Mouse (Mus musculus) lung, embryonic 15.5 days (tissue): ENCODE measurements at regions not wholly inside any gene's neighbourhood (a gene's known extent, or its start where the extent isn't known, plus 50 kb on each side); places are given as distances from the start of the nearest gene placed in this dataset. TPM values are rescaled to one million over a fixed set of nuclear protein-coding genes. Genes with fewer than 3 reads are reported as not detected.

Experiments used
- ATAC-seq: fragments of 200-750 bp; cut with Nextera tagmentation; 2 replicates; pipeline ENCODE4 v1.8.0; 2017; ENCODE audit warnings: moderate number of reproducible peaks, borderline replicate concordance; ENCODE audit not compliant: low FRiP score, low TSS enrichment; ENCODE audit errors: extremely low read depth
- H3K27ac ChIP-seq: fragments of 300-500 bp; sonication (generic); 2 replicates; pipeline ENCODE4 v1.5.1; 2015; ENCODE audit warnings: moderate library complexity, mild to moderate bottlenecking, inconsistent platforms
- H3K27me3 ChIP-seq: fragments of 300-500 bp; sonication (generic); 2 replicates; pipeline ENCODE4 v1.6.1; 2015; ENCODE audit warnings: inconsistent platforms
- H3K36me3 ChIP-seq: fragments of 300-500 bp; sonication (generic); 2 replicates; pipeline ENCODE4 v1.6.1; 2015; ENCODE audit warnings: inconsistent platforms
- H3K4me1 ChIP-seq: fragments of 300-500 bp; sonication (generic); 2 replicates; pipeline ENCODE4 v1.6.1; 2015; ENCODE audit warnings: inconsistent platforms
- H3K4me2 ChIP-seq: fragments of 300-500 bp; sonication (generic); 2 replicates; pipeline ENCODE4 v1.6.1; 2015; ENCODE audit warnings: inconsistent platforms, mild to moderate bottlenecking, moderate library complexity
- H3K4me3 ChIP-seq: fragments of 300-500 bp; sonication (generic); 2 replicates; pipeline ENCODE4 v1.5.1; 2015; ENCODE audit warnings: mild to moderate bottlenecking, inconsistent platforms
- H3K9ac ChIP-seq: fragments of 300-500 bp; sonication (generic); 2 replicates; pipeline ENCODE4 v1.6.1; 2015; ENCODE audit warnings: inconsistent platforms
- H3K9me3 ChIP-seq: fragments of 300-500 bp; sonication (generic); 2 replicates; pipeline ENCODE4 v1.6.1; 2016; ENCODE audit warnings: inconsistent platforms
- WGBS: fragments of 180-500 bp; shearing (Covaris S2); methylation state at CpG from one replicate; pipeline ENCODE4 v1.1.7; 2015; 5-methylcytosine and 5-hydroxymethylcytosine counted together
- microRNA counts: library from miRNA; unstranded; fragments of <30 nt; microRNA quantifications from one replicate; lab custom pipeline; 2016
- microRNA-seq: library from miRNA; unstranded; fragments of <30 nt; microRNA quantifications from one replicate; pipeline ENCODE4, GENCODE M21; 2016

DNA sequence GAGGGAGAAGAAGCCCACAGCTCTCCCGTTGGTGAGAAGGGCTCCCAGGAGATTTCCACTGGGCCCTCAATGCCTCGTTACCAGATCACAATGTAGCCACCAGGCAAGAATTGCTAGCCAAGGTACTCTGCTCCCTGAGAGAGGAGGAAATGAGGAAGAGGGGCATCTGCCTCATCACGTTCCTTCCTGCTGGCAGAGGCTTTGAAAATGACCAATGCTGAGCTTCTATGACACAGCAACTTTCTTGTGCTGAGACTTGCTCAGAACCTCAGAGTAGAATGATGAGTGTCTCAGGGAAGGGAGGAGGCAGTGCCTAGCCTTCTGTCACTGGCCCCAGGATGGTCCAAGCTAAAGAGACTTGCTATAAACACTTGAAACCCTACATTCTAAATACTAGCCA lies 78.7 kb upstream of the Hsd17b12 start:
- WGBS, result 46% methylated on average over 3 of the region's 3 CpGs
- Histone ChIP-seq H3K27me3 (peaks cover 49% of the 10 kb centered on the region), H3K4me1 (peaks cover 7% of the 10 kb centered on the region), H3K9me3 (no peaks in the 10 kb centered on the region), H3K36me3 (no peaks in the 10 kb centered on the region), H3K27ac (no peak overlapping the region), H3K9ac (no peak overlapping the region), H3K4me3 (no peak overlapping the region), H3K4me2 (no peak overlapping the region)
- no peak for ATAC-seq

DNA sequence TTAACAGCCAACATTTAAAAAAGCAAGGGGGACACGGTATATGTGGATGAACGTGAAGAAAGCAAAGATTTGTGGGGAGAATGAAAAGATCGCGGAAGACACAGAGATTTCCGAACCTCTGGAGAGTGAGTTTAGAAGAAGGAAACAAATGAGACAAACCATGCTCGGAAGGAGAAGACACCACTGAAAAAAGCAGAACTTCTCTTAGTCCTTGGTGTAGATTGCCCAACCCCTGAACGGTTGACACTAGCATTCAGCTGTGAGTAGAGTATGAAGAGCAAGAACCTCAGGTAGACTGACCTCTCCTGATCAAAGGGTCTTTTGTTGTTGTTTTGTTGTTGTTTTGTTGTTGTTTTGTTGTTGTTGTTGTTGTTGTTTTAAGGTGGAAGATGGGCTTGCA lies 75.8 kb upstream of the Hsd17b12 start:
- no peaks in the 10 kb centered on the region for H3K36me3 ChIP-seq
- H3K27me3 ChIP-seq, result peaks cover 25% of the 10 kb centered on the region
- H3K9me3 ChIP-seq, result no peaks in the 10 kb centered on the region
- no peak overlapping the region for H3K27ac ChIP-seq
- WGBS, result 87% methylated on average over 7 of the region's 7 CpGs
- H3K4me3 ChIP-seq, result no peak overlapping the region
- no peak for ATAC-seq
- H3K9ac ChIP-seq, result no peak overlapping the region
- no peak overlapping the region for H3K4me2 ChIP-seq
- no peaks in the 10 kb centered on the region for H3K4me1 ChIP-seq

DNA sequence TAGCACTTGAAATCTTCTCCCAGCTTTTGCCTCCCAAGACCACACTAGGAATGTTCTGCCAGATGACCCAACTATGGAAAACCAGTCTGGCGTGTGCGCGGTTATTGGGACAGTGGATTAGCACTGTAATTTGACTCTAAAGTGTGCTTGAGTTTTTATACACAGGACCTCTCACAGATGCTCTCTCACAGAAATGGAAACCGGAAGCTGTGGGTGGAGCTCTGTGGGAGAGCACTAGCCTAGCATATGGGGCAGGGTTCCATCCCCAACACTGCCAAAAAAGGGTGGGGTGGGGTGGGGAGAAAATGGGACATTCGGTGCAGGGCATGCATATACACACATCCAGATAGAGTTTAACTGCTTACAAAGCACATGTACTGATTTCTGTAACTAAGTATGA lies 61.7 kb upstream of the Hsd17b12 start:
- no peaks in the 10 kb centered on the region for H3K9me3 ChIP-seq
- H3K36me3 ChIP-seq, result no peaks in the 10 kb centered on the region
- no peaks in the 10 kb centered on the region for H3K4me1 ChIP-seq
- no peaks in the 10 kb centered on the region for H3K27me3 ChIP-seq
- no peak overlapping the region for H3K4me2 ChIP-seq
- WGBS, result 46% methylated on average over 5 of the region's 5 CpGs
- H3K9ac ChIP-seq, result no peak overlapping the region
- H3K27ac ChIP-seq, result no peak overlapping the region
- no peak for ATAC-seq
- no peak overlapping the region for H3K4me3 ChIP-seq

DNA sequence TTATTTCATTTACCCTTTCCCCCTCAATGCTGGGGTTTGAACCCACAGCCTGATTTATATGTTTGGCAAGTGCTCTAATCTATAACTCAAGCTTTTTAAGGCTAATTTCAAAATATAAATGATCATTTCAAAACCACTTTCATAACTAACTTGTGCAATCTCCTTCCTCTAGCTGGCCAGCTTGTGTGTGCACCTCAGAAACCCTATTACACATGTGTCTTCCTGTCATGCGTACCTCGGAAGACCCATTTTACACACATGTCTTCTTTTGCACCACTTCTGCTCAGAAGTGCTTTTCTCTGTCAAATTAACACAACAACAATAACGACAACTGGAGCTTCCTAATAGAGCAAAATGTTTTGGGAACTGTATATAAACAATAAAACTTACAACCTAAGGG lies 59.7 kb upstream of the Hsd17b12 start:
- H3K4me3 ChIP-seq, result no peak overlapping the region
- no peaks in the 10 kb centered on the region for H3K27me3 ChIP-seq
- no peak overlapping the region for H3K4me2 ChIP-seq
- H3K36me3 ChIP-seq, result no peaks in the 10 kb centered on the region
- H3K9me3 ChIP-seq, result no peaks in the 10 kb centered on the region
- WGBS, result 87% methylated on average over 3 of the region's 3 CpGs
- ATAC-seq, result no peak
- no peaks in the 10 kb centered on the region for H3K4me1 ChIP-seq
- no peak overlapping the region for H3K9ac ChIP-seq
- H3K27ac ChIP-seq, result no peak overlapping the region

DNA sequence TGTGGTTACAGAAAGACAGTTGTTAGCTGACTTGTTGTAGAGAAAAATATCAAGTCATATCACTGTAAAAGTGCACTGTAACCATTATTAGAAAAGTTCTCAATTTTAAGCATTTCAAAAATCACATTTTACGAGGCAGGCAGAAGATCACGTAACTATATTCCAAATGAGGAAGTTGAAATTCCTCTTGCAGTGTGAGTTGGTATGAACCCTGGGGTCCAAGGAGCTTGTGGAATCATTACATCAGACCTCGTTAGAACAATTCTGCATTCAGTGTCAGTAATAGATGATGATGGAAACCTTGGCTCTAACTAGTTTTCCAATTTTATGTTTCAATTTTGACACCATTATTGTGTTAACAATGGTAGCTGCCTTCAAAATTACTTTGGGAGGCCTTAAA lies 57.7 kb upstream of the Hsd17b12 start:
- Histone ChIP-seq H3K27ac (no peak overlapping the region), H3K9me3 (no peaks in the 10 kb centered on the region), H3K4me2 (no peak overlapping the region), H3K27me3 (no peaks in the 10 kb centered on the region), H3K36me3 (no peaks in the 10 kb centered on the region), H3K4me1 (no peaks in the 10 kb centered on the region), H3K9ac (no peak overlapping the region), H3K4me3 (no peak overlapping the region)
- WGBS, result 75% methylated on average over 3 of the region's 3 CpGs
- no peak for ATAC-seq

MicroRNAs encoded in the stretch of these regions (microRNA counts, 519-probe panel; counts per million panel counts)
- 2,465 counts per million, percentile 48 among the panel's probes with 10 or more counts for microRNA mmu-miR-129-3p (lab: Ali Mortazavi, UCI)
- 2,451 counts per million, percentile 46 among the panel's probes with 10 or more counts for microRNA mmu-miR-129-5p (lab: Ali Mortazavi, UCI)

Small RNA genes in the stretch of these regions (microRNA-seq; reads per million reads assigned to microRNA genes)
- gene Mir129-2, result not detected
- not detected for gene Mir129b
